Mouse (Mus musculus): Measurements from ENCODE around the gene Gpc5. TPM values are rescaled to one million over a fixed set of nuclear protein-coding genes. Genes with fewer than 3 reads are reported as not detected.

The Gpc5 gene
- polyA plus RNA-seq, 1 experiment from 2014 or later: 1.5 TPM

DNA sequence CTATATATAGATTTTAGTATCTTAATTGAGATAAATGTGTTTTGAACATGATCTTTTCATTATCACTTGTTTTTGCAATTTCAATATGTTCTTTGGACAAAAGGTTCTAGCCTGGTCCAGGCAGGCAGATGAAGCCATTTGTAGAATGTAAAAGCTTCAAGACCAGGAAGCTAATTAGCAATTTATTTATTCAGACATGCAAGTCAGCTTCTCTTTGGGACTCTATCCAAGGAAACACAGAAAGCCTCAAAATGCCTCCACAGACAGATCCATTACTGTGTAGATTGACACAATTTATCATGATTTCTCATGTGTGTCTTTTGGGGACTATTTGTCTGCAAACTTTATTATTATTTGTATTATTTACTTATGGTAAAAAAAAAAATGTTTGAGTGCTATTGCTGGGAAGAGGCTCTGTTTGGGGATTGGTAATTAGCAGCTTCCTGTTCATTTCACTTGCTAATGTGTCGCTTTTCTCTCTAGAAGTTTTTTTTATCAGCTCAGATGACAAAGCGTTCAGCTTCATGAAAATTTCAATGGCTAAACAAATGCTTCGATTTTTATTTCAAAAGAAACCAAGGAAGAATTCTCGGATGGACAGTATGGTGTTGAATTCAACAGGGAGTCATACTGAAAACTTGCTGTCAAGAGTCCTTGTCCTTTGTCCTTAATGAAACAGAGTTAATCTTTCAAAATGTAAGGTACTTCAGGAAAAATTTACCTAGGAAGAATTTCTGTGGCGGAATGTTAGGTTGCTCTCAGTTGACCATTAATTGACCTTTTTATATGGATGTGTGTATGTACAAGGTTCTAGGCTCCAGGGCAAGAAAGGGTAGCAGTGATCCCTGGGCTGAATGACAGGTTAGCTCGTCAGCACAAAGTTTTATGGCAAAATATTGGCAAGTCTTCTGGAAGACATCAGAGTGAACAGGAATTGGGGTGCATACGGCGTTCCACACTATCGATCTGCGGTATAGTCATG, 353.1 kb downstream of the Gpc5 start:
- no peak for ATAC-seq (ENCODE audit: insufficient number of reproducible peaks, low FRiP score, low TSS enrichment, low read depth)
- 71% methylated on average over 10 of the region's 10 CpGs for WGBS
- no peaks in the 10 kb centered on the region for H3K27me3 ChIP-seq
- no peak overlapping the region for H3K4me3 ChIP-seq
- no peaks in the 10 kb centered on the region for H3K36me3 ChIP-seq
- no peaks in the 10 kb centered on the region for H3K9me3 ChIP-seq
- no peak overlapping the region for H3K27ac ChIP-seq
- no peaks in the 10 kb centered on the region for H3K4me1 ChIP-seq
- no peak overlapping the region for H3K9ac ChIP-seq
- no peak overlapping the region for H3K4me2 ChIP-seq

DNA sequence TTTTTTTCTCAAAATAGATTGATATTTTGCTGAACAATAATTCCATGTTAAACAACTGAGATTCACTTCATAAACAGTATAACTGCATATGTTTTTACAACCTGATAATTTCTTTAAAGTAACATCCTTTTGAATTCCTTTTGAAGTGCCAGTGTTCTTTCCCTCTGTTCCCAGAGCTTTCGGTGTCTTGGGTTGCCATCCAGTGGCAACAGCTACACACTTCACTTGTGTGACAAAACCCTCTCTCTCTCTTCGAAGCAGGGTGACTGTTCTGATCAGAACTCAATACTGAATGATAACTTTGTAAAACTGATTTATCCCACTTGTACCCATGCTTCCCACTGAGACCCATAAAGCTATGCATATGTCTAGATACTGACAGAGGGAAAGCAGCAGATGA, 358.9 kb downstream of the Gpc5 start:
- H3K27me3 ChIP-seq: no peaks in the 10 kb centered on the region
- H3K27ac ChIP-seq: no peak overlapping the region
- WGBS: 42% methylated on average over 2 of the region's 2 CpGs
- H3K9me3 ChIP-seq: no peaks in the 10 kb centered on the region
- H3K4me1 ChIP-seq: no peaks in the 10 kb centered on the region
- no peak for ATAC-seq (ENCODE audit: insufficient number of reproducible peaks, low FRiP score, low TSS enrichment, low read depth)
- no peak overlapping the region for H3K4me2 ChIP-seq
- H3K9ac ChIP-seq: no peak overlapping the region
- H3K36me3 ChIP-seq: no peaks in the 10 kb centered on the region
- no peak overlapping the region for H3K4me3 ChIP-seq

DNA sequence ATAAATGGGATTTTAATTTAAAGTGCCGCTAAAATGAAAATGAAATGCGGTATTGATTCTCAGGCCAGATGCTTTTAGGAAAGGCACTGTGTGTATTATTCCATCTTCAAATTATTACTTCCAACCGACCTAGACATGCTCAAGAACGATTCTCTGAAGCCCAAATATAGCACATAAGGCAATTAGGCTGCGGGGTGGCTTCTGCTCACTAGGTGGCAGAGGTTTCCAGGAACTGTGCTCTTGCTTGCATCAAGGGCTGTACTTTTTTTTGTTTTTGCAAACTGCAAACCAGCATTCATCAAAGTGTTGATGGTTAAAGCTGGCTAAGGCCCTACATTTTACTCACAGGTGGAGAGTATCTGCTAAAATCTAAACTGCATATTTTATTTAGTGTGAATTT, 375.9 kb downstream of the Gpc5 start:
- Histone ChIP-seq H3K9me3 (no peaks in the 10 kb centered on the region), H3K4me3 (no peak overlapping the region), H3K27me3 (no peaks in the 10 kb centered on the region), H3K4me1 (no peaks in the 10 kb centered on the region), H3K4me2 (no peak overlapping the region), H3K9ac (no peak overlapping the region), H3K36me3 (no peaks in the 10 kb centered on the region), H3K27ac (no peak overlapping the region)
- WGBS: 28% methylated on average over 5 of the region's 5 CpGs
- no peak for ATAC-seq (ENCODE audit: insufficient number of reproducible peaks, low FRiP score, low TSS enrichment, low read depth)

GRCm38 (mm10) chr14:115475234-115475633, 383.2 kb downstream of the Gpc5 start:
- no peak overlapping the region for H3K4me2 ChIP-seq
- ATAC-seq (ENCODE audit: insufficient number of reproducible peaks, low FRiP score, low TSS enrichment, low read depth): no peak
- WGBS: 48% methylated on average over 4 of the region's 4 CpGs
- no peak overlapping the region for H3K27ac ChIP-seq
- no peaks in the 10 kb centered on the region for H3K9me3 ChIP-seq
- H3K27me3 ChIP-seq: no peaks in the 10 kb centered on the region
- no peak overlapping the region for H3K9ac ChIP-seq
- no peak overlapping the region for H3K4me3 ChIP-seq
- 0 out of 2 replicates have a peak, but pooled peaks cover 4% of the 10 kb centered on the region for H3K4me1 ChIP-seq
- H3K36me3 ChIP-seq: no peaks in the 10 kb centered on the region

- Histone ChIP-seq H3K4me1 (0 out of 2 replicates have a peak, but pooled peaks cover 4% of the 10 kb centered on the region), H3K27ac (no peak overlapping the region), H3K9me3 (no peaks in the 10 kb centered on the region), H3K27me3 (no peaks in the 10 kb centered on the region), H3K4me3 (no peak overlapping the region), H3K9ac (no peak overlapping the region), H3K4me2 (peak overlapping the region; percentile 31; the same call in 1 of the 2 replicates), H3K36me3 (no peaks in the 10 kb centered on the region)
- ATAC-seq (ENCODE audit: insufficient number of reproducible peaks, low FRiP score, low TSS enrichment, low read depth): no peak
- 45% methylated on average over 14 of the region's 14 CpGs for WGBS
Measured at GRCm38 (mm10) chr14:115477360-115477759, 385.3 kb downstream of the Gpc5 start.

DNA sequence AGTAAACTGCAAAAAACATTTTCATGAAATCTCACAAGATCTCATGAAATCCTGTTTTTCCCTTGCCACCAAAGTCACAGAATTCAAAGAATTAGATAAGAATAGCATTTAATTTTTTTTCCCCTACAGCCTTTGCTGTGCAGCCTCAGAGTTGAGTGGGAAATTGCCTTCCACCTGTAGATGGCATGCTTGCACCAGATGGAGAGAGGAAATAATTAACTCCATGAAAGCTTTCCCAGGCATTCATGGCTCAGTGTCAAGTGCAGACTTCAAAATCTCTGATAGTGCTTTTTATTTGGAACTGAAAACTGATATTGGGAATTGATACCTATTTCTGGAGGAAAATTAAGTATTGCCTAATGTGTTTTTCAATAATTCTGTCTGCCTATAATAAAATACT, 393.1 kb downstream of the Gpc5 start:
- no peaks in the 10 kb centered on the region for H3K36me3 ChIP-seq
- no peak overlapping the region for H3K9ac ChIP-seq
- no peak overlapping the region for H3K27ac ChIP-seq
- H3K4me1 ChIP-seq: no peaks in the 10 kb centered on the region
- no peaks in the 10 kb centered on the region for H3K27me3 ChIP-seq
- H3K9me3 ChIP-seq: no peaks in the 10 kb centered on the region
- no peak for ATAC-seq (ENCODE audit: insufficient number of reproducible peaks, low FRiP score, low TSS enrichment, low read depth)
- no peak overlapping the region for H3K4me3 ChIP-seq
- no peak overlapping the region for H3K4me2 ChIP-seq

- Histone ChIP-seq H3K4me1 (no peaks in the 10 kb centered on the region), H3K27ac (no peak overlapping the region), H3K4me3 (no peak overlapping the region), H3K4me2 (no peak overlapping the region), H3K36me3 (no peaks in the 10 kb centered on the region), H3K9ac (no peak overlapping the region), H3K9me3 (no peaks in the 10 kb centered on the region), H3K27me3 (no peaks in the 10 kb centered on the region)
- ATAC-seq (ENCODE audit: insufficient number of reproducible peaks, low FRiP score, low TSS enrichment, low read depth): no peak
- 70% methylated on average over 6 of the region's 6 CpGs for WGBS
Measured at GRCm38 (mm10) chr14:115500794-115501193, 408.8 kb downstream of the Gpc5 start.

DNA sequence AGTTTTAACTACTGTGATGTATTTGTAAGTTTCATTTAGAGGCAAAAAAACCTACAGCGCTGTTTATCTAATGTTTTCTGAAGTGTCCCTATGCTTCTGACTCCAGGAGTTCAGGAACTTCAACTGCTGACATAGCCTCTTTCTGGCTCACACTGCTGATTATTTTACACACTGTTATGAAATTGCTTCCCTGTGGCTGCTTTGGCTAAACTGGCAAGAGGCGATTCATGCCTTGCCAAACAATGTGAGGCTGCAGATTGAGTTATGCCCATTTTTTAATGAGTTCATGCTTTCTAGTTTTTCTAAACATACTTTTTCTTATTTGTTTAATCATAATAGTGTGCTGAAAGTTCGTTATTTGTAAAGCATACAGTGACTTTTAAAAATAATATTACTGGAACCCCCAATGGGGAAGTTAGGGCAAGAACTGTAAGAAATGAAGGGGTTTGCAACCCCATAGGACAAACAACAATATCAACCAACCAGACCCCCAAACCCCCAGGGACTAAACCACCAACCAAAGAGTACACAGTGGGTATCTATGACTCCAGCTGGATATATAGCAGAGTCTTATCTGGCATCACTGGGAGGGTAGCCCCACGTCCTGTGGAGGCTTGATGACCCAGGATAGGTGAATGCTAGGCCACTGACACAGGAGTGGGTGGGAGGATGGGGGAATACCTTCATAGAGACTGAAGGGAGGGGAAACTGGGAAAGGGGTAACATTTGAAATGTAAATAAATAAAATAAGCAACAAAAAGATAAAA, 454.7 kb downstream of the Gpc5 start:
- no peaks in the 10 kb centered on the region for H3K9me3 ChIP-seq
- no peak overlapping the region for H3K9ac ChIP-seq
- no peaks in the 10 kb centered on the region for H3K27me3 ChIP-seq
- no peak overlapping the region for H3K27ac ChIP-seq
- H3K4me2 ChIP-seq: no peak overlapping the region
- 74% methylated on average over 4 of the region's 4 CpGs for WGBS
- no peaks in the 10 kb centered on the region for H3K4me1 ChIP-seq
- no peak for ATAC-seq (ENCODE audit: insufficient number of reproducible peaks, low FRiP score, low TSS enrichment, low read depth)
- H3K4me3 ChIP-seq: no peak overlapping the region
- H3K36me3 ChIP-seq: no peaks in the 10 kb centered on the region

DNA sequence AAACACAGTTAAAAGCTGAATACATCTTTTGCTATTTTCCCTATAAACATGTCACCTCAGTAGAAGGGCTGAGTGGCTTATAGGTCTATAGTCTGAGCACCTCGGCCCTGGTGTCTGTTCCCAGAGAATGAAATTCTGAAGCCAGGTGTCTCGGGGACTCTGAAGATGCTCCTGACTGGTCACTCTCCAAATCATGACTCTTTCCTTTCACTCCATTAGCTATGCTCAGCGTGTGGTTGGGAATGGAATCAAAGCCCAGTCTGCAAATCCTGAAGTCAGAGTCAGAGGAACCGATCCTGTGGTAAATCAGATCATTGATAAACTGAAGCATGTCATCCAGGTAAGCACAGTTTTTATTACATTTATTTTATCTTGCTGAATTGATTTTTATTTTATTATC, 460.0 kb downstream of the Gpc5 start:
- no peaks in the 10 kb centered on the region for H3K9me3 ChIP-seq
- no peaks in the 10 kb centered on the region for H3K27me3 ChIP-seq
- H3K9ac ChIP-seq: no peak overlapping the region
- H3K27ac ChIP-seq: no peak overlapping the region
- no peak overlapping the region for H3K4me2 ChIP-seq
- WGBS: 79% methylated on average over 4 of the region's 4 CpGs
- ATAC-seq (ENCODE audit: insufficient number of reproducible peaks, low FRiP score, low TSS enrichment, low read depth): no peak
- no peak overlapping the region for H3K4me3 ChIP-seq
- no peaks in the 10 kb centered on the region for H3K36me3 ChIP-seq
- H3K4me1 ChIP-seq: no peaks in the 10 kb centered on the region

GRCm38 (mm10) chr14:115580466-115581255, 488.6 kb downstream of the Gpc5 start:
- H3K9me3 ChIP-seq: no peaks in the 10 kb centered on the region
- no peak overlapping the region for H3K9ac ChIP-seq
- no peak overlapping the region for H3K27ac ChIP-seq
- H3K4me2 ChIP-seq: no peak overlapping the region
- no peaks in the 10 kb centered on the region for H3K27me3 ChIP-seq
- H3K4me1 ChIP-seq: no peaks in the 10 kb centered on the region
- no peak for ATAC-seq (ENCODE audit: insufficient number of reproducible peaks, low FRiP score, low TSS enrichment, low read depth)
- no peak overlapping the region for H3K4me3 ChIP-seq
- WGBS: 50% methylated on average over 3 of the region's 3 CpGs
- no peaks in the 10 kb centered on the region for H3K36me3 ChIP-seq

DNA sequence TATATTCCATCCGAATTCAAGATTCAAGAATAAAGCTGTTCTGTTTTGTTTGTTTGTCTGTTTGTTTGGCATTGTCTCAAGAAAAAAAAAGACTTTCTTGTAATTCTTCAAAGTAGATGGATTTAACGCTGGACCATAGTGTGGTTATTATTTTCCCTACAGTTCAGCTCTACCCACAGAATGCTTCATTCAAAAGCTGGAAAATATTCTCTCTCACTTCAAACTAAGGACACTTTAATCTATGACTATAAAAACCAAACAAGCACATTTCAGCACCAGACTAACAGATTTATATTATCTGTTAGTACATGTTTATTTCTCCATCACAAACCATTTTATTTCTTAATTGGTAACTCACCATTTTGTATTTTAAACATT, 489.2 kb downstream of the Gpc5 start:
- no peaks in the 10 kb centered on the region for H3K36me3 ChIP-seq
- no peaks in the 10 kb centered on the region for H3K9me3 ChIP-seq
- H3K4me3 ChIP-seq: no peak overlapping the region
- H3K4me2 ChIP-seq: no peak overlapping the region
- H3K4me1 ChIP-seq: no peaks in the 10 kb centered on the region
- no peaks in the 10 kb centered on the region for H3K27me3 ChIP-seq
- WGBS: 78% methylated on average over 2 of the region's 2 CpGs
- ATAC-seq (ENCODE audit: insufficient number of reproducible peaks, low FRiP score, low TSS enrichment, low read depth): no peak
- H3K9ac ChIP-seq: no peak overlapping the region
- H3K27ac ChIP-seq: no peak overlapping the region
